Mouse (Mus musculus) ES-E14 (cell line): Measurements from ENCODE around the gene Map2k6. TPM values are rescaled to one million over a fixed set of nuclear protein-coding genes. Genes with fewer than 3 reads are reported as not detected.

Experiments used
- DNase-seq: peaks from one replicate; pipeline ENCODE4 v3.0.0-alpha.2; 2013; ENCODE audit warnings: low read depth, low spot score
- H3K27ac ChIP-seq: 2 replicates; pipeline ENCODE4 v1.5.1; 2012; ENCODE audit warnings: low read depth, mild to moderate bottlenecking, low read length, moderate library complexity, mixed read lengths; ENCODE audit not compliant: poor library complexity, insufficient read depth, severe bottlenecking
- H3K36me3 ChIP-seq: 2 replicates; pipeline ENCODE4 v1.6.1; 2012; ENCODE audit warnings: mild to moderate bottlenecking, low read length, moderate library complexity, mixed read lengths; ENCODE audit not compliant: control insufficient read depth, poor library complexity, insufficient read depth, severe bottlenecking
- H3K4me1 ChIP-seq, 2 experiments: fragments of 150-350 bp in 1 of 2; sonication (generic) in 1 of 2; 2 replicates each; pipeline ENCODE4 v1.6.1; 2012; ENCODE audit warnings: low read length in 2 of 2, mild to moderate bottlenecking in 1 of 2, mixed read lengths in 1 of 2; ENCODE audit not compliant: control insufficient read depth in 2 of 2, insufficient read depth in 2 of 2, poor library complexity in 1 of 2
- H3K4me3 ChIP-seq, 2 experiments: fragments of 150-350 bp in 1 of 2; sonication (generic) in 1 of 2; 2 replicates each; pipeline ENCODE4 v1.5.1; 2012; ENCODE audit warnings: low read length in 2 of 2, low read depth in 1 of 2, mild to moderate bottlenecking in 1 of 2, mixed read lengths in 1 of 2; ENCODE audit not compliant: insufficient read depth in 1 of 2, poor library complexity in 1 of 2, severe bottlenecking in 1 of 2
- H3K9ac ChIP-seq: 2 replicates; pipeline ENCODE4 v1.6.1; 2012; ENCODE audit warnings: low read depth, mild to moderate bottlenecking, low read length, mixed read lengths; ENCODE audit not compliant: poor library complexity, insufficient read depth, severe bottlenecking
- H3K9me3 ChIP-seq: fragments of 150-350 bp; sonication (generic); 2 replicates; pipeline ENCODE4 v1.6.1; 2012; ENCODE audit warnings: low read depth, mild to moderate bottlenecking, low read length; ENCODE audit not compliant: control insufficient read depth, insufficient read depth
- CHD2 ChIP-seq: IDR thresholded peaks from 2 replicates; pipeline ENCODE4 v1.6.1; 2014; ENCODE audit warnings: mild to moderate bottlenecking, low read depth, low read length, inconsistent platforms
- HCFC1 ChIP-seq: IDR thresholded peaks from 2 replicates; pipeline ENCODE4 v1.6.1; 2012; ENCODE audit warnings: low read length, inconsistent platforms, borderline replicate concordance; ENCODE audit not compliant: insufficient read depth
- MAFK ChIP-seq: IDR thresholded peaks from 2 replicates; pipeline ENCODE4 v1.6.1; 2014; ENCODE audit warnings: mild to moderate bottlenecking, low read depth, low read length, inconsistent platforms; ENCODE audit not compliant: insufficient read depth
- ZC3H11A ChIP-seq: IDR thresholded peaks from 2 replicates; pipeline ENCODE4 v1.6.1; 2012; ENCODE audit warnings: low read depth, mild to moderate bottlenecking, inconsistent platforms, low read length, borderline replicate concordance
- ZNF384 ChIP-seq: IDR thresholded peaks from 2 replicates; pipeline ENCODE4 v1.6.1; 2012; ENCODE audit warnings: low read depth, low read length, inconsistent platforms
- in situ Hi-C, 2 experiments: fragments of 600-800 bp; cut with MboI; formaldehyde crosslinking; loops; one replicate each; pipeline ENCODE4 v1.15.1; 2025; ENCODE audit warnings: low sequenced_read_pairs in 2 of 2, inconsistent platforms in 1 of 2; ENCODE audit not compliant: unreplicated experiment in 2 of 2
- total RNA-seq: library from RNA; depleted of rRNA; stranded (reverse); fragments of 300-350 nt; gene quantifications from 2 replicates; pipeline ENCODE4 v1.2.3, GENCODE M21; 2012

Gene Map2k6
- total RNA-seq, 1 experiment, result 9.8 TPM

DNA sequence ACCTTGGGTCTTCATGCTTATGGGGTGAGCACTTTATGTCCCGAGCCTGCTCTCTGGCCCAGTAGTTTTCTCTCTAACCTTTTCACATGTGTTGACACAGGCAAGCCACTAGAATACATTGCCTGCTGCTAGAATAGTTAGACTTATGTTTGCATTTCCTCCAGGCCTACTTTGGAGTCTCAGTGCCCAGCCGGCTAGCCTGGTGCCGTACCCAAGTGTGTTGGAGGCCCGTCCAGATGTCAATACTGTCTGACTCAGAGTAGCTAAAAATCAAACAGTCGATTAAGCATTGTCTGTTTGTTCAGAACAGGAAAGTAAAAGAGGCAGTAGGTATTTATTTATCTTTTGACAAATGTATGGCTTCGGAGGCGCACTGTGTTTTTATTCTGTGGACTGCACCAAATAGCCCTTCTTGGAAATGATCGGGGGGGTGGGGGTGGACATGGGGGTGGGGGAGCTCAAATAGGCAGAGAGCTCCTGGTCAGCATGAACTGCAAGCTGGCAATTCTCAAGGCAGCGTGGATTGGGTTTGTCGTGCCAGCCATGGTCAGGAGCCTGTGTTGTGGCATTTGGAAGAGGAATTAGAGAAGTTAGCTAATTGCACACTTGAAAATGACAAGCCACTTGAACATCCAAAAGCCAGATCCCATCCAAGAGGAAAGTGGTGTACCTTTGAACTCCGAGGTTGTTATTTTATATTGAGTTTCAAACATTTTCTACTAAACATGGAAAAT lies 104.2 kb downstream of the Map2k6 start:
- Histone ChIP-seq H3K4me3 (no peak overlapping the region), H3K36me3 (0 out of 2 replicates have a peak, but pooled peaks cover 3% of the 10 kb centered on the region), H3K9ac (no peak overlapping the region), H3K9me3 (no peaks in the 10 kb centered on the region), H3K4me1 (no peaks in the 10 kb centered on the region), H3K27ac (no peak overlapping the region)
- in situ Hi-C loops, result no loop called here
- TF ChIP-seq MAFK (no peak), CHD2 (no peak), ZC3H11A (no peak), ZNF384 (no peak), HCFC1 (no peak)
- DNase-seq, result no peak

DNA sequence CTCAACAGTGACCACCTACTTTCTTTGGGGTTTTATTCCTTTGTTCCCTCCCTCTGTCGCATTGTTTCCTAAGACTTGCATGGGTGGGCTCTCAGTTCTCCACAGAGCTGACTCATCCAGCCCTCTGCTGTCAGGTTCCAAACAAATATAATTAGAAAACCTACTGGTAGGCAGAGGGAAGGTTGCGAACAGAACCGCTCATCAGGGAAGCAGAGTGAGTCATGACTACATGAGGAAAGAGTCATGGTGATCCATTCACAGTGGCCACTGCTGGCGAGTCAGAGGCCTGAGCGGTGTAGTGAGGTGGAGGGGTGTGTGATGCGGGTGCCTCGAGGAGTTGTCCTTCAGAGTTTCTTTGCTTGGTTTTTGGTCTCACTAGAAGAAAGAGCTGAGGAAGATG lies 112.5 kb downstream of the Map2k6 start:
- Histone ChIP-seq H3K36me3 (no peaks in the 10 kb centered on the region), H3K9ac (no peak overlapping the region), H3K4me1 (no peaks in the 10 kb centered on the region), H3K27ac (no peak overlapping the region), H3K9me3 (no peaks in the 10 kb centered on the region; the same call in 1 of the 2 replicates), H3K4me3 (no peak overlapping the region)
- DNase-seq, result no peak
- TF ChIP-seq CHD2 (no peak), MAFK (no peak), HCFC1 (no peak), ZNF384 (no peak), ZC3H11A (no peak)
- in situ Hi-C loops, result no loop called here

DNA sequence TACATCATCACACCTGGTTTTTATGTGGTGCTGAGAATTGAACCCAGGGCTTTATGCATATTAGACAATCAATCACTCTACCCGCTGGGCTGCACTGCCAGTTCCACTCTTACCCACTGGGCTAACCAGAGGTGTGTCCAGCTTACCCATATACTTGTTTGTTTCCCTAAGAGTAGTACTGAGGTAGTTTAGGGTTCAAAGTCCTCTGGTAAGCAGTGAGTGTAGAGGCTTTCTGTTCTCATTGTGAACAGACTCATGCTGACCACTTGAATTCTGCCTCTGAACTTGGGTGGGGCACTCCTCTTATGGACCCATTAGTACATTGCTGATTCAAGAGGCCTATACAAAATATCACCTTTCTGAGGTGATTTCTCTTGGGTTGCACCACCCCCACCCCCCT lies 119.7 kb downstream of the Map2k6 start:
- Histone ChIP-seq H3K4me1 (no peaks in the 10 kb centered on the region), H3K27ac (no peak overlapping the region), H3K4me3 (no peak overlapping the region), H3K9me3 (no peaks in the 10 kb centered on the region), H3K9ac (no peak overlapping the region), H3K36me3 (no peaks in the 10 kb centered on the region)
- DNase-seq, result no peak
- in situ Hi-C loops, result no loop called here
- no peak for TF ChIP-seq ZNF384
- TF ChIP-seq MAFK, result no peak
- no peak for TF ChIP-seq CHD2
- no peak for TF ChIP-seq HCFC1
- TF ChIP-seq ZC3H11A, result no peak

DNA sequence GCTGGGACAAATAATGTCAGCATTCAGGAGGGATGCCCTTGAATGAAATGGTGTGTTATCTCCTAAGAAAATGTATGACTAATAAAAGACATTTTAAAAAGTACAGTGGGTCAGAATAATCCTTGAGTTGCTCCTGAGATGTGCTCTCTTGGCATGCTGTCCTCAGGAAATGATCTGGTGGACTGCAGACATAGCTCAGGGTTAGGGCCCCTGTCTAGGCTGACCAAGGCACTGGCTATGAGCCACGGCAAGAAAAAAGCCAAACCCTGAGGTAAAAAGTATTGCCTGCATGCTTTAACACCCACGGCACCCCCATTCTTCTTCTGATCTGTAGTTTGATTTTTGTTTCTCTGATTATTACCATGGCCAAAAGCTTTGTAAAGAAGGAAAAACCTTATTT lies 124.0 kb downstream of the Map2k6 start:
- Histone ChIP-seq H3K9me3 (no peaks in the 10 kb centered on the region), H3K4me1 (no peaks in the 10 kb centered on the region), H3K27ac (no peak overlapping the region), H3K9ac (no peak overlapping the region), H3K36me3 (no peaks in the 10 kb centered on the region), H3K4me3 (no peak overlapping the region)
- TF ChIP-seq HCFC1 (no peak), ZC3H11A (no peak), CHD2 (no peak), MAFK (no peak), ZNF384 (no peak)
- DNase-seq, result no peak
- in situ Hi-C loops, result no loop called here

DNA sequence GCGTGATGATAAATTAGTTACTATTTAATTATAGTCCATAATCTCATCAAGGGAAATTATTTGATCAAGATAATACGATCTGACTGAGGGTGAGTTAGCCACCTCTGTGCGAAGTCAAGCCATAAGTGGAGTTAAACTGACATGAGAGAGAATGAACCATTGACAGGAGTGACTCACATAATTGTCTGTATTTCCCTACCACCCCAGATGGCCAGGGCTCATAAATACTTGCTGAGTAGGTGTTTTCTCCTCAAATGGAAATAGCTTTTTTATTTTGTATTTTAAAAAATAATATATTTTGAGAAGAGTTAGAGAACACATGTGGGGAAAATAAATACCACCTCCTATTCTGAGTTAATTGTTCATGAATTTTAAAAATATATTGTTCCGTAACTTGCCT lies 127.2 kb downstream of the Map2k6 start:
- in situ Hi-C loops, result loop anchor here in 1 of 2 experiments (25.0 kb wide), 1 partner anchor 911 kb away; no protein-coding TSS in a partner anchor
- Histone ChIP-seq H3K4me1 (no peaks in the 10 kb centered on the region), H3K9ac (no peak overlapping the region)

More for the DNA sequence above, 127.2 kb downstream of the Map2k6 start:
- no peaks in the 10 kb centered on the region for H3K36me3 ChIP-seq
- H3K27ac ChIP-seq, result no peak overlapping the region
- no peaks in the 10 kb centered on the region for H3K9me3 ChIP-seq
- H3K4me3 ChIP-seq, result no peak overlapping the region
- no peak for TF ChIP-seq HCFC1
- TF ChIP-seq MAFK, result no peak
- TF ChIP-seq CHD2, result no peak
- TF ChIP-seq ZC3H11A, result no peak
- no peak for TF ChIP-seq ZNF384
- no peak for DNase-seq
